Mouse (Mus musculus): ENCODE data around the gene Serpina3f.
"Not testable (repeated sequence)": the region's sequence is repeated elsewhere in the genome, so short reads cannot be mapped to it uniquely, and the experiment has no call there.

The Serpina3f gene

DNA sequence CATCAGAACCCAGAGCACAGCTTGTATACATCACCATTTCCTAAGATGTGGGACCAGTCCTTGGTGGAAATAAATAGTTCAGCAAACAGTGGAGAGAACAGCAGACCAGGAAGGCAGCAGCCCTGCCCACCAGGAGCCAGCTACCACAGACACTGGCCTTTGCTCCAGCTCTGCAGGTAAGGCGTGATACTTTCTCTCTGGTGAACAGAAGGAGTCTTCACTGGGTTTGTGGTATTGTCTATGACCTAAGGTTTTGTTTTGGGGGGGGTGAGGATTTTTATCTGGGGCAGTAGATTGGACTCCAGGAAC is at the start of gene Serpina3f:
Gene Serpina3f (plus strand): TSS at position 100 of the 309 bp plus-strand sequence.
- DNase-seq (ENCODE audit: low spot score) = no peak

DNA sequence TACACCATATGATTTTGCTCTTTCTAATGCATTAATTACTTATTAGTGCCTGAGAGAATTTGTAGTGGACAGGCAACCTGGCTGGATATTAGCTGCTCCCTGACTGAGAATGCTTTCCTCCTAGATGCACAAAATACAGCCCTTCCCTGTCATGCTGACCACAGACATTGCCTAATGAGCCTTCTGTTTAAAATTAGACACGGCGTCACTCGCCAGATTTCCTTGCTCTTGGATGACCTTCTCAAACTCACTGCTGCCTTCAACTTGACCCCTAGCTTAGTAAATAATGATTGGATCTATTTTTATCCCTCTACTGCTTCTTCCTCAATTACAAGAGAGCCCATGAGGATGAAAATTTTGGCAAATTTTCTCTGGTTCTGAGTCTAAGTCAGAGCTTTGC is 39.6 kb upstream of the Serpina3f start:
- DNase-seq (ENCODE audit: low spot score) = peak; percentile 59

- no peak for DNase-seq (ENCODE audit: low spot score)
Observed at GRCm38 (mm10) chr12:104175636-104176035, 38.7 kb upstream of the Serpina3f start.

DNA sequence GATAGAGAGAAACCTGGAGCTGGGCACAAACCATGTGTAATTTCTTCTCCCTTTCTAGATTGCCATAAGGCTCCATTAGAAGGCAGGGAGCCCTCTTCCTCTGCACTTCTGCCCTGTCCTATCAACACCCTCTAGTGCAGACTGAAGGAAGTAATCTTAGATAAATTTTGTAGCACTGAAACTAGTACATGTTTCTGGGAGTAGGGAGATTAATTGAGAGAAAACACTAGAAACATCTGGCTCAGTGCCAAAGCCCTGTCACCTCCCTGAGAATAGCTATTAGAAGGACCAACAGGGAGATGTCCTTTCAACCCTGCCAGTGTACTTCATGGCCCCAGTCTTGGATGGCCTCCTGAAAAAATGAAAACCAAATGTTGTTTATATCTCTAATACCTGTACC is 35.8 kb upstream of the Serpina3f start:
- no peak for DNase-seq (ENCODE audit: low spot score)

DNA sequence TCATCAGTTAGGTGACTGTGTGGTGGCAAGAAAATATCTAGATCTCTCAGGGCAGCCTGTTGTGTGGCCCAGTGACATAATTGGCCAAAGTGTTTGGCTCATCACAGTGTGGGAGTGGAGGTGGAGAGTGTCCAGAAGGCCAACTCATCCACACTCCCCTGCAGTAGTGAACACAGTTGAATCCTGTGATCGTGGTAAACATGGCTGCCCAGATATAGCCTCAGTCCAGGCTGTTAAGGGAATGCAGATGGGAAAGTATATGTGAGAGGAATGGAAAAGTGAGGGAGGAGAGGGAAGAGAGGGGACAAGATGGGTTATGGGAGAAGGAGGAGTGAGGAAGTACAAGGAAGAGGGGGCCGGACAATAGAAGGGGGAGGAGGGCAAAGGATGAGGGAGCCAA is 35.4 kb upstream of the Serpina3f start:
- DNase-seq (ENCODE audit: low spot score) = no peak

DNA sequence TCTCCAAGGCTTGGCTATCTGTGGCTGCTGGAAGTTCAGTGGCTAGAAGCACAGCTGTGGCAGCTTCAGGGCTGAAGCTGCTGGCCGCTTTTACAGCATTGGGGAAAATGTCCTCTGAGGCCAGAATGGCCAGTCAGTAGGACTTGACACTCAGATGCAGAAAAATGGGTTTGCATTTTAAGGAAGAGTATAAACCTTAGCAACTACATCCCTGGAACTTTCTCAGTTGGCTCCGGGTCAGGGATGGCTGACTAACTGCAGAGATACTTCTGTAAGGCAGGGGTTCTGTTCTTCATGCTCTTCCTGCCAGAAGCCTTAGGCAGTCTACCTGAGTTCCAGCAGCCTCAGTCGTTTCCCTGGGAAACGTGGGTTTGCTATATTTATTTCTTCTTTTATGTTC is 29.3 kb upstream of the Serpina3f start:
- no peak for DNase-seq (ENCODE audit: low spot score)

DNA sequence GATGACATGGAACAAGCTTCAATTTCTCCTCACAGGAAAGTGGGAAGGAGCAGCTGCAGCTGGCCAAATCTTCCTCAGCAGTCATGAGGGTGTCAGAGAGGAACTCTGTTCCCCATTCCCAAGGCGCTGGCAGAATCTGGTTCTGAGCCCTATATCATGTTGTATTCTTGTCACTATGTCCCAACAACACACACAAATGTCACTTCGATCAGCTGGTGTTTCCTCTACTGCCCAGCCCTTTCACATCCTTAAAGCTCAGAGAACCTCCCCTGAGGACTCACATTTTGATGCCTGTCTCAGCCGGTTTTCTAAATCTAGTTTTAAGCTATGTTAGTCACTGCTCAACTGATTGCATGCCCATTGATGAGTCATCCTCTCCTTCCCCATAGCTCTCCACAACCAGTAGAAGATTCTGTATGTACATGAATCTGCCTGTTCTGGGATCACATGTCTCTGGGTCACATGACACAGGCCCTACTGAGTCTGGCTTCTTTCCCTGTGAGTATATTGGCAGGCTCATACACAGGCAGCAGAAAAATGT is 28.2 kb upstream of the Serpina3f start:
- DNase-seq (ENCODE audit: low spot score) = no peak

DNA sequence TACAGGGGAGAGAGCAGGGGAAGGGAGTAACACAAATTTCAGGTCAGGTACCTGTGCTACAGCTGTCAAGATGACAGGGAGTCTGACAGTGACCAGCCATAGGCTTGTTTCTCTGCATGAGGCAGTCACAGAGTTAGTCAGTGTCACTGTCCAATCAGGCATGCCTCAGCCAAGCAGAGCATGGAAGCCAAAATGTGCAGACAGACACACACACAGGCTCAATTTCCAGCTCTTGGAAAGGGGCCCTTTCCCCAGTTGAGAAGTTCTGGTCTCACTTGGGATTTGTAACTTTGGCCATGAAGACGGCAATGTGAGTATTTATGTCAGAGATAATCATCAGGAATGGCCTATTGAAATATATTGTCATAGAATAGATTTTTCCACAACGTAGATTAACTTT is 25.1 kb upstream of the Serpina3f start:
- DNase-seq (ENCODE audit: low spot score) = no peak

- no peak for DNase-seq (ENCODE audit: low spot score)
Observed at GRCm38 (mm10) chr12:104190852-104191251, 23.5 kb upstream of the Serpina3f start.

DNA sequence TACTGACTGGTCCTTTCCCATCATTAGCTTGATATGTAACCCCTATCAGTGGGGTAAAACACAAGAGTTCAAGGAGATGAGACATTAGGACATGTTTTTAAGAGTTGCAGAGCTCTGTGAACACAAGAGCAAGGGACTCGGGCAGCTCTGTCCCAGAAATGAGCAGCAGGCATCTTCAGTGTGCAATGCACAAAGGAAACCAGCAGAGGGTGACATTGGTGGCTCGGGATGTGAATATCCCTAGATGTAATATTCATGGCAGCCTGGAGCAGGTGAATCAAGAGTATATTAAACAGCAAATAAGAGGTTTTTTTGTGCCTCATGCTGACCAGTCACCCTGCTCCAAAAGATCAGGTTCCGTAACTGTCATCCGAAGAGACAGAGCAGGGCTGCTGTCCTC is 5.2 kb upstream of the Serpina3f start:
- no peak for DNase-seq (ENCODE audit: low spot score)

DNA sequence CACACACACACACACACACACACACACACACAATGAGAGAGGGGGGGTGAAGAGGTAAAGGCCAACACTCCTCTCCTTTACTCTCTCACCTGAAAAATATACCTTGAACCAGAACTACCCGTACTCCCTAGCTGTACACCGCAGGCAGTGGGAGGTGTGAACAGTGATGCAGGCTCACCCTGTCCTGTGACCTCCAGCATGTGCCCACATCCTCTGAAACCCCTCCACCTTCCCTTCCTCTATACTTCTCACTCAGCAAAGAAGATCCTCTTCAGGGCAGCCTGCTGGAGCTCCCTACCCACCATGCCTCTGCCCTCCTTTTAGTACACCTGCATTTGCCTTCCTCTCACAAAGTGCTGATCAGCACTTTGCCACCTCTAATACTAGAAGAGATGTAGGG is 4.5 kb upstream of the Serpina3f start:
- DNase-seq (ENCODE audit: low spot score) = no peak

GRCm38 (mm10) chr12:104213689-104214444 is 477 bp upstream of the Serpina3f start:
- DNase-seq (ENCODE audit: low spot score) = no peak

GRCm38 (mm10) chr12:104215249-104215648 is 905 bp downstream of the Serpina3f start:
- no peak for DNase-seq (ENCODE audit: low spot score)

GRCm38 (mm10) chr12:104221616-104222015 is 7.3 kb downstream of the Serpina3f start:
- no peak for DNase-seq (ENCODE audit: low spot score)

DNA sequence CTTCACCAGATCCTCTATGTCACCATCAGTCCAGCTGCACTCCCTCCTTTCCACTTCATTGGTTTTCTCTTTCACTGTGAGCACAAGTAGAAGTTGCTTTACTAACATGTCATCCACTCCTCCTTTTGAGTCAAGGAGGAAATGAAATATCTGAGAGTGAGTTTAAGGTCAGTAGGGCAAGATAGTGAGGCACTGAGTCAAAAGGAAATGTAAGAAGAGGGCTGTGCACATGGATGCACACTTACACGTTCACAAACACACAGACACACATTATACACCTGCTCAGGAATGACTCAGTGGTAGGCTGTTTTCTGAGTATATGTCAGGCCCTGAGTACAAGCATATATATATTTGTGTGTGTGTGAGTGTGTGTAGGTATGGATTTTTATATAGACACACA is 9.3 kb downstream of the Serpina3f start:
- no peak for DNase-seq (ENCODE audit: low spot score)

GRCm38 (mm10) chr12:104224598-104225300 is 10.4 kb downstream of the Serpina3f start:
- no peak for DNase-seq (ENCODE audit: low spot score)

- no peak for DNase-seq (ENCODE audit: low spot score)
Observed at GRCm38 (mm10) chr12:104230762-104231161, 16.4 kb downstream of the Serpina3f start.

DNA sequence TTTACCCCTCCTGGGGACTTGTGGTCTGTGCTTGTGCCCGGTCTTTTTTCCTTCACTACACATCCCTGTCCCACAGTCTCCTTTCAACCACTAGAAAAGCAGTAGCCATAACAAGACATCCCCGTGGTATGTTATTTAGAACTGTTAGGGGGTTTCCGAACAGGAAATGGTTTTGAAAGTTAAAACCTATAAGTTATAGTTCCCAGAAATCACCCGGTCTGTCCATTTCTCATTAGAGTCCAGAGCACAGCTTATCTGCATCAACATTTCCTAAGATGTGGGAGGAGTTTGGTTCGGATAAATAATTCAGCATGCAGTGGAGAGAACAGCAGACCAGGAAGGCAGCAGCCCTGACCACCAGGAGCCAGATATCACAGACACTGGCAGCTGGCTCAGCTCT is 21.6 kb downstream of the Serpina3f start, which contains the start of gene Serpina3g:
Gene Serpina3g (plus strand): TSS at position 331 of the 400 bp plus-strand sequence.
- no peak for DNase-seq (ENCODE audit: low spot score)

DNA sequence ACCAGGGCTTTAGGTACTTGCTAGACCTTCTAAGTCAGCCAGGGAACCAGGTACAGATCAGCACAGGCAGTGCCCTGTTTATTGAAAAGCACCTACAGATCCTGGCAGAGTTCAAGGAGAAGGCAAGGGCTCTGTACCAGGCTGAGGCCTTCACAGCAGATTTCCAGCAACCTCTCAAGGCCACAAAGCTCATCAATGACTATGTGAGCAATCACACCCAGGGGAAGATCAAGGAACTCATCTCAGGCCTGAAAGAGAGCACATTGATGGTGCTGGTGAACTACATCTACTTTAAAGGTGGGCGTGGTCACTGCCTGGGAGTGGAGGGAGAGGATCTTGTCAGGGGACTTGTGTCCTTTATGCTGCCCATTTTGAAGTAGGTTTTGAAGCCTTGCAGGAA is 23.7 kb downstream of the Serpina3f start:
- not testable (repeated sequence) for DNase-seq (ENCODE audit: low spot score)

GRCm38 (mm10) chr12:104243307-104243706 is 29.0 kb downstream of the Serpina3f start:
- no peak for DNase-seq (ENCODE audit: low spot score)

GRCm38 (mm10) chr12:104245092-104245491 is 30.7 kb downstream of the Serpina3f start:
- no peak for DNase-seq (ENCODE audit: low spot score)

GRCm38 (mm10) chr12:104245595-104245994 is 31.3 kb downstream of the Serpina3f start:
- DNase-seq (ENCODE audit: low spot score) = no peak

DNA sequence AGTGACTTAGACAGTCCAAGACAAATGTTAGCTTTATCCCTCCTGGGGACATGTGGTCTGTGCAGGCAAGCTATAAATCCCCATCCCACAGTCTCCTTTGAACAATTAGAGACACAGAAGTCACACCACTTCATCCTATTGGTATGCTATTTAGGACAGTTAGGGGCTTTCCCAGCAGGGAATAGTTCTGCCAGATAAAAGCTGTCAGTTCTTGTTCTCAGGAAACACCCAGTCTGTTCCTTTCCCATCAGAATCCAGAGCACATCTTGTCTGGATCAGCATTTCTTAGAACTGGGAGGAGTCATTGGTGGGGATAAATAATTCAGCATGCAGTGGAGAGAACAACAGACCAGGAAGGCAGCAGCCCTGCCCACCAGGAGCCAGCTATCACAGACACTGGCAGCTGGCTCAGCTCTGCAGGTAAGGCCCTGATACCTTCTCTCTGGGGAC is 33.2 kb downstream of the Serpina3f start:
- DNase-seq (ENCODE audit: low spot score) = no peak
